Mouse (Mus musculus) mouse embryonic stem cell (cell line): ENCODE data around the gene Syna.

Experiments
- in situ Hi-C, 2 experiments: fragments of 300-500 bp; cut with MboI; formaldehyde crosslinking; loops; 1 replicate in 1 of 2; 3 replicates in 1 of 2; pipeline ENCODE4 v1.14.3; 2019 to 2020; ENCODE audit warnings: low sequenced_read_pairs in 2 of 2, low pct_unique_long_range_greater_than_20kb in 1 of 2, mixed read lengths in 1 of 2; ENCODE audit not compliant: unreplicated experiment in 1 of 2

The Syna gene

GRCm38 (mm10) chr5:134571730-134572507 lies 11.9 kb upstream of the Syna start:
- in situ Hi-C loops, result loop anchor here in 1 of 2 experiments (10.0 kb wide), 1 partner anchor 67 kb away; no protein-coding TSS in a partner anchor

- in situ Hi-C loops, result no loop called here
These were observed 9.1 kb upstream of the Syna start for GRCm38 (mm10) chr5:134568964-134569491.

GRCm38 (mm10) chr5:134568030-134568429 lies 8.1 kb upstream of the Syna start:
- in situ Hi-C loops, result no loop called here

GRCm38 (mm10) chr5:134567445-134567844 lies 7.5 kb upstream of the Syna start:
- in situ Hi-C loops, result no loop called here

- in situ Hi-C loops, result no loop called here
These were observed 5.7 kb upstream of the Syna start for GRCm38 (mm10) chr5:134565696-134566095.

GRCm38 (mm10) chr5:134564272-134564671 lies 4.3 kb upstream of the Syna start:
- in situ Hi-C loops, result no loop called here

GRCm38 (mm10) chr5:134560450-134561171 lies 640 bp upstream of the Syna start:
- in situ Hi-C loops, result no loop called here

- in situ Hi-C loops, result no loop called here
These were observed 4.4 kb downstream of the Syna start for GRCm38 (mm10) chr5:134555463-134556164.

GRCm38 (mm10) chr5:134553951-134554546 lies 5.9 kb downstream of the Syna start:
- in situ Hi-C loops, result no loop called here

GRCm38 (mm10) chr5:134552110-134552972 lies 7.6 kb downstream of the Syna start, which contains the start of gene Clip2:
Gene Clip2 (minus strand): TSS chr5:134552434.
- in situ Hi-C loops, result no loop called here

GRCm38 (mm10) chr5:134551233-134552109 lies 8.5 kb downstream of the Syna start:
- in situ Hi-C loops, result no loop called here

- in situ Hi-C loops, result no loop called here
These were observed 9.1 kb downstream of the Syna start for GRCm38 (mm10) chr5:134550836-134551232.

- in situ Hi-C loops, result no loop called here
These were observed 10.3 kb downstream of the Syna start for GRCm38 (mm10) chr5:134549640-134550168.

- in situ Hi-C loops, result no loop called here
These were observed 11.7 kb downstream of the Syna start for GRCm38 (mm10) chr5:134548306-134548705.

GRCm38 (mm10) chr5:134546790-134547189 lies 13.2 kb downstream of the Syna start:
- in situ Hi-C loops, result no loop called here

- in situ Hi-C loops, result no loop called here
These were observed 14.7 kb downstream of the Syna start for GRCm38 (mm10) chr5:134545242-134545629.
